Mouse (Mus musculus): ENCODE measurements around the gene Psmb9.
A peak's percentile ranks its signal among the peaks of the same experiment; 100 is the strongest.

Psmb9 gene

GRCm38 (mm10) chr17:34135297-34136224 lies 52.0 kb downstream of the Psmb9 start:
- DNase-seq, result peak; percentile 99

- DNase-seq, result no peak
Observed at GRCm38 (mm10) chr17:34134451-34134850, 53.1 kb downstream of the Psmb9 start.

- no peak for DNase-seq
Observed at GRCm38 (mm10) chr17:34133289-34133688, 54.3 kb downstream of the Psmb9 start.
